Mouse (Mus musculus) gastrocnemius, adult 18-20 months (tissue): ENCODE results near the gene Krt33a. TPM values are rescaled to one million over a fixed set of nuclear protein-coding genes. Genes with fewer than 3 reads are reported as not detected.

ENCODE experiments used
- DNase-seq: peaks from one replicate; pipeline ENCODE4 v3.0.0; 2021; ENCODE audit warnings: low spot score
- total RNA-seq, 2 experiments: library from RNA; stranded (reverse); gene quantifications; 2 replicates each; pipeline ENCODE4 v1.2.3; 2021

The Krt33a gene
- total RNA-seq, 2 experiments from 2014 or later, result 0.21 TPM; not detected in 1

GRCm38 (mm10) chr11:99988530-99988929 is 27.5 kb downstream of the Krt33a start:
- no peak for DNase-seq

GRCm38 (mm10) chr11:99986180-99986647 is 29.8 kb downstream of the Krt33a start, which contains the start of gene Krtap16-1:
TSS of gene Krtap16-1 (minus strand) at chr11:99986597.
- DNase-seq, result no peak

- DNase-seq, result peak; percentile 7
Measured at GRCm38 (mm10) chr11:99985291-99986092, 30.5 kb downstream of the Krt33a start.

- DNase-seq, result no peak
Measured at GRCm38 (mm10) chr11:99983442-99983841, 32.6 kb downstream of the Krt33a start.

DNA sequence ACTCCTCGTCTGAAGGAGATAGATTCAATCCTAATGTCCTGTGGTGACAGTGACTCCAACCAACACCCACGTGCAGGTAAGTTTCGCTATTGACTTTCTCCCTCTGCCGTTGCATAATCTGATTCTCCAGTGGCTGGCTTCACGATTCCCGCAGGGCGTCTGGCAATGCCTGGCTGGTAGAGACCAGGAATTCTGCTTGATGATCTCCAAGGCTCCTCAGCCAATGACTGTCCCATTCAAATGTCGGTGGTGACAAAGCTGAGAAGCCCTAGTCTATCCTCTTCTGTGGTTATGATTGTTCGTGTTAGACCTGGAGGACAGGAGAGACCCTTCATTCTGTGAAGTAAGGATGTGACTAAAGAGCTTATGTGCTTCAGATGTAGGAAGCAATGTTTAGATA is 33.3 kb downstream of the Krt33a start:
- DNase-seq, result no peak

DNA sequence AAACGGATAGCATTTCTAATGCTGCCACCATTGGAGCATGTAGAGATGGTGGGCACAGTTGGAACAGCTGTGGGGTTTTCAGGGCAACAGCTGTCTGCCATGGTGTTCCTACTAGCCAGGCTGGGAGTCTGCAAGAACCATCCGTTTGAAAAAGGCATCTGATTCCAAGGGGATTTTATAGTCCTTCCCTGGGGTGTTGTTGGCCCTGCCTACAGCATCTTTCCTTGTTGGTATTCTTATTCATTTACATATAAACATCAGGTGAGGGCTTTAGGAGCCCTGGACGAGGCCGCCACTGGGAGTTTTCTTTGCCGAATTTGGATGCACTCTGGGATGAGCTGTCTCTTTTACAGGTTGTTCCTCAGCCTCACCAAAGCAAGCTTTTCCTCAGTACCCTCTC is 37.1 kb downstream of the Krt33a start, which contains the start of gene Krtap29-1:
Krtap29-1 (minus strand) TSS at position 101 of the 400 bp plus-strand sequence.
- DNase-seq, result no peak

- DNase-seq, result no peak
Measured at GRCm38 (mm10) chr11:99965961-99966360, 50.1 kb downstream of the Krt33a start.

GRCm38 (mm10) chr11:99964213-99964612 is 51.8 kb downstream of the Krt33a start:
- no peak for DNase-seq

Other genes with a start within 250 kb of the Krt33a start
- not detected for gene Gm11595, start 243.3 kb downstream of the Krt33a start, total RNA-seq
- gene Krtap4-8, start 235.5 kb downstream of the Krt33a start, total RNA-seq, result not detected
- not detected for gene Krtap4-9, start 231.0 kb downstream of the Krt33a start, total RNA-seq
- gene Gm11596, start 222.7 kb downstream of the Krt33a start, total RNA-seq, result not detected
- not detected for gene Gm11569, start 217.3 kb downstream of the Krt33a start, total RNA-seq
- not detected for gene Gm11554, start 211.8 kb downstream of the Krt33a start, total RNA-seq
- not detected for gene Krtap4-13, start 206.3 kb downstream of the Krt33a start, total RNA-seq
- gene Gm11564, start 200.5 kb downstream of the Krt33a start, total RNA-seq, result not detected
- not detected for gene 2300003K06Rik, start 178.1 kb downstream of the Krt33a start, total RNA-seq
- gene Krtap4-16, start 164.6 kb downstream of the Krt33a start, total RNA-seq, result not detected
- not detected for gene Gm11568, start 158.3 kb downstream of the Krt33a start, total RNA-seq
- gene Gm11559, start 151.7 kb downstream of the Krt33a start, total RNA-seq, result not detected
- gene Krtap9-1, start 142.8 kb downstream of the Krt33a start, total RNA-seq, result not detected
- not detected for gene Gm11567, start 137.0 kb downstream of the Krt33a start, total RNA-seq
- not detected for gene Krtap31-1, start 108.3 kb downstream of the Krt33a start, total RNA-seq
- not detected for gene Gm11565, start 101.5 kb downstream of the Krt33a start, total RNA-seq
- gene Krtap31-2, start 79.9 kb downstream of the Krt33a start, total RNA-seq, result not detected
- not detected for gene Krtap9-5, start 67.7 kb downstream of the Krt33a start, total RNA-seq
- gene Krtap29-1, start 37.2 kb downstream of the Krt33a start, total RNA-seq, result not detected
- gene Krtap16-1, start 29.6 kb downstream of the Krt33a start, total RNA-seq, result not detected
- not detected for gene Krtap17-1, start 22.2 kb downstream of the Krt33a start, total RNA-seq
- not detected for gene Krt33b, start 13.7 kb upstream of the Krt33a start, total RNA-seq
- gene Krt34, start 25.3 kb upstream of the Krt33a start, total RNA-seq, result under 1 TPM in 1 of 2 experiments, not detected in 1; 0.25 TPM
- not detected for gene Krt31, start 34.3 kb upstream of the Krt33a start, total RNA-seq
- gene Krt32, start 72.0 kb upstream of the Krt33a start, total RNA-seq, result not detected
- gene Krt35, start 80.0 kb upstream of the Krt33a start, total RNA-seq, result not detected
- gene Krt36, start 89.4 kb upstream of the Krt33a start, total RNA-seq, result not detected
- gene Krt13, start 105.4 kb upstream of the Krt33a start, total RNA-seq, result not detected
- not detected for gene Krt15, start 119.7 kb upstream of the Krt33a start, total RNA-seq
- under 1 TPM; 0.37 to 0.57 TPM for gene Krt19, start 132.5 kb upstream of the Krt33a start, total RNA-seq
- gene Krt9, start 177.0 kb upstream of the Krt33a start, total RNA-seq, result not detected
- gene Krt14, start 191.3 kb upstream of the Krt33a start, total RNA-seq, result not detected
- not detected for gene Krt16, start 232.7 kb upstream of the Krt33a start, total RNA-seq
- under 1 TPM in 1 of 2 experiments, not detected in 1; 0.14 TPM for gene Krt17, start 244.8 kb upstream of the Krt33a start, total RNA-seq